Mouse (Mus musculus) heart, embryonic 16.5 days (tissue): ENCODE results near the gene Ncoa7. TPM values are rescaled to one million over a fixed set of nuclear protein-coding genes. Genes with fewer than 3 reads are reported as not detected.

Source experiments
- ATAC-seq: fragments of 200-750 bp; cut with Nextera tagmentation; replicated peaks from 2 replicates; pipeline ENCODE4 v1.8.0; 2017; ENCODE audit warnings: moderate number of reproducible peaks; ENCODE audit not compliant: insufficient read depth, low FRiP score; ENCODE audit errors: extremely low read depth
- H3K27ac ChIP-seq: fragments of 300-500 bp; sonication (generic); 2 replicates; pipeline ENCODE4 v1.5.1; 2014; ENCODE audit warnings: mild to moderate bottlenecking, low read length, control low read depth, moderate library complexity
- H3K27me3 ChIP-seq: fragments of 300-500 bp; sonication (generic); 2 replicates; pipeline ENCODE4 v1.6.1; 2014; ENCODE audit warnings: low read length, mixed read lengths; ENCODE audit not compliant: control insufficient read depth, insufficient read depth
- H3K36me3 ChIP-seq: fragments of 300-500 bp; sonication (generic); 2 replicates; pipeline ENCODE4 v1.6.1; 2014; ENCODE audit not compliant: control insufficient read depth, insufficient read depth
- H3K4me1 ChIP-seq: fragments of 300-500 bp; sonication (generic); 2 replicates; pipeline ENCODE4 v1.6.1; 2014; ENCODE audit warnings: low read length, mixed read lengths; ENCODE audit not compliant: control insufficient read depth, insufficient read depth
- H3K4me2 ChIP-seq: fragments of 300-500 bp; sonication (generic); 2 replicates; pipeline ENCODE4 v1.6.1; 2014; ENCODE audit warnings: low read depth, mild to moderate bottlenecking, control low read depth, low read length
- H3K4me3 ChIP-seq: fragments of 300-500 bp; sonication (generic); 2 replicates; pipeline ENCODE4 v1.5.1; 2014; ENCODE audit warnings: mild to moderate bottlenecking, control low read depth, low read length
- H3K9ac ChIP-seq: fragments of 300-500 bp; sonication (generic); 2 replicates; pipeline ENCODE4 v1.6.1; 2014; ENCODE audit warnings: low read length, control low read depth
- H3K9me3 ChIP-seq: fragments of 300-500 bp; sonication (generic); replicated peaks from 2 replicates; pipeline ENCODE4 v1.6.1; 2016; ENCODE audit warnings: low read length; ENCODE audit not compliant: control insufficient read depth
- WGBS: fragments of 180-500 bp; shearing (Covaris S2); extraction: QIAGEN DNeasy Blood & Tissue Kit; methylation state at CpG from one replicate; pipeline ENCODE4 v1.1.7; 2014; 5-methylcytosine and 5-hydroxymethylcytosine counted together
- polyA plus RNA-seq: library from polyadenylated mRNA; unstranded; fragments of >200 nt; fragmentation: Nextera tagmentation; extraction: Ambion mirVana; gene quantifications from 2 replicates; pipeline ENCODE4 v1.2.1, GENCODE M21; 2015

Ncoa7 gene
- polyA plus RNA-seq, 1 experiment from 2014 or later, result 7.7 TPM

DNA sequence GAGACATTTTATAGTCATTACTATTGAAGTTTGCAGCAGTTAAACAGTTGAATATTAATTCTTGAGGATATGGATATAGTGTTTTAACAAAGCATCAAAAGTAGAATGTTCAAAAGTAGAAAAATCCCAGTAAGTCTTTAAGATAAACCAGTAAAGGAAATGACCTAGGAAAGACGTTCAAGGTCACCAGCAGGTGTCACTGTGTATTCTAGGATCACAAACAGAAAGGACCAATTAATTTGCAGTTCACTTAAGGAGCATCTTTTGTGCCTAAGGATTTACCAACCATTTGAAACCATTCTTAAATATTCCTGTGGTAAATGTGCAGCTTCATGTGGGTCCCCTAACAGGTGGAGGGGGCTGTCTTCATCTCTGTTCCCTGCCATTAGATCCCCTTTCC, 35.1 kb upstream of the Ncoa7 start:
- Histone ChIP-seq H3K27ac (peak overlapping the region; percentile 72), H3K4me3 (peak overlapping the region; percentile 36)
- WGBS, result 6% methylated on average over 1 of the region's 1 CpGs

GRCm38 (mm10) chr10:30825049-30825448, 21.9 kb upstream of the Ncoa7 start:
- no peaks in the 10 kb centered on the region for H3K4me1 ChIP-seq

More for the DNA sequence above, 35.1 kb upstream of the Ncoa7 start:
- peak overlapping the region; percentile 61 for H3K9ac ChIP-seq
- H3K36me3 ChIP-seq, result peaks cover 26% of the 10 kb centered on the region; the same call in 1 of the 2 replicates
- no peaks in the 10 kb centered on the region for H3K9me3 ChIP-seq
- H3K27me3 ChIP-seq, result no peaks in the 10 kb centered on the region
- ATAC-seq, result no peak
- no peaks in the 10 kb centered on the region for H3K4me1 ChIP-seq
- peak overlapping the region; percentile 62 for H3K4me2 ChIP-seq

GRCm38 (mm10) chr10:30810967-30811293, 7.8 kb upstream of the Ncoa7 start:
- Histone ChIP-seq H3K9me3 (peaks cover 3% of the 10 kb centered on the region; the same call in 1 of the 2 replicates), H3K27ac (no peak overlapping the region), H3K27me3 (no peaks in the 10 kb centered on the region), H3K4me1 (no peaks in the 10 kb centered on the region), H3K4me3 (peak overlapping the region; percentile 61), H3K36me3 (no peaks in the 10 kb centered on the region), H3K9ac (peak overlapping the region; percentile 74), H3K4me2 (peak overlapping the region; percentile 65)
- ATAC-seq, result peak; percentile 92
- WGBS, result 6% methylated on average over 11 of the region's 11 CpGs

More at GRCm38 (mm10) chr10:30825049-30825448, 21.9 kb upstream of the Ncoa7 start:
- 8% methylated on average over 1 of the region's 1 CpGs for WGBS
- Histone ChIP-seq H3K27ac (no peak overlapping the region), H3K4me3 (no peak overlapping the region), H3K27me3 (no peaks in the 10 kb centered on the region), H3K9ac (no peak overlapping the region), H3K36me3 (no peaks in the 10 kb centered on the region), H3K9me3 (no peaks in the 10 kb centered on the region), H3K4me2 (no peak overlapping the region)
- ATAC-seq, result no peak

DNA sequence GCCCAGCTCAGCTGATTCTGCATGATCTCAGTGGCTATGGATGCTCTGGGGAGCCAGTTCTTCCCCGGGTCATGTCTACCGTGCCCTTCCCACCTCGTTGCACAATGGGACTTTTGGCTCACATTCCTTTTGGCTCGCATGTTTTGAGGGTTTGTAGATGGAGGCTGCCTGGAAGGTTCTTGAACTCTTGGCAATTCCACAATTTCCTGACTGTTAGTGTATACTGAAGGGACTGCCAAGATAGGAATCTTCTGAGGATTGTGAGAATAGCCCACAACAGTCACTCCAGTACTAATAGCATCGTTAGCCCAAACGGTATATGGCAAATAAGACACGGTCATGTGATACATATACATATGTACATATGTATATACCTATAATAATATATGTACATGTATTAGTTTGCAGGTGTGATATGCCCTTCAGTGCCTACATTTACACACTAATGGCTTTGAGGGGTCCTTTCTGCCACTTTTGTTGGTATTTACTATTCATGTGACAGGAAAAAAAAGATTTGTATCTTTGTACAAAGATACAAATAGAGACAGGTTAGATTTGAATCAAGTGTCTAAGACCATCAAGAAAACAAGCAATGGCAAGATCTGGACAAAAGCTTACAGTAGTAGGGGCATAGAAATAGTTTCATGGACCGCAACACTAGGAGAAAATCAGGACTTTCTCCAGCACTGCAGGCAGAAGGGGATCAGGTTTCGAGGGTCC, 7.3 kb upstream of the Ncoa7 start:
- H3K9me3 ChIP-seq, result peaks cover 3% of the 10 kb centered on the region; the same call in 1 of the 2 replicates
- H3K9ac ChIP-seq, result peak overlapping the region; percentile 74
- no peak overlapping the region for H3K27ac ChIP-seq
- no peak for ATAC-seq
- peak overlapping the region; percentile 65 for H3K4me2 ChIP-seq
- H3K4me3 ChIP-seq, result peak overlapping the region; percentile 61
- H3K4me1 ChIP-seq, result no peaks in the 10 kb centered on the region
- no peaks in the 10 kb centered on the region for H3K27me3 ChIP-seq
- 35% methylated on average over 9 of the region's 9 CpGs for WGBS
- H3K36me3 ChIP-seq, result no peaks in the 10 kb centered on the region

DNA sequence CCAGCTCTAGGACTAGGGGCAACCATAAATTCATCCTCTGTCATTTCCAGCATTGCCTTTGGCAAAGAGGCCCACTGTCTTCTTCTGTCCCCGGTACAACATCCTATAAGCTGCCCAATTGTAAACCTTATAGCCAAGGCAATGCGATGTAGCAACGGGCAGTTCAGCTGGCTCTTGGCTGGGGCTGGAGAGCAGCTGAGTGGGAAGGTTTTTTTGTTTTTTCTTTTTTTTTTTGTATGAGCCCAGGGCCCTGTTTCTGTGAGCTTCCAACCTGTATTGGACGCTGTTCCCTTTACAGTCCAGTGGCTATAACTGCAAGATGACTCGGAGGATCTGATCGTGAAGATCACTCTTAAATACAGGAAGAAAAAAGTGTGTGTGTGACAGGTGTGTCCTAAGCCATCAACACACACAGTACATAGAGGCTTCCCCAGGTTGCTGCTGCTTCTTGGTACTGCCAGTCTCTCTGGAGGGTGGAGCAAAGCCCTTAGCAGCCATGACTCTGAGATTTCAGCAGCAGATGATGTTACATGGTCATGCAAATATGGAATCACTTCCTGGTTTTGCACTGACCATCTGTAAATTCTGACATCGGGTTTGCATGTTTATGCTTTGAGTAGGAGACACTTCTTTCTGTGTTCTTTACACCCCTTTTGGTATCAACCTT, 594 bp upstream of the Ncoa7 start:
- peaks cover 8% of the 10 kb centered on the region; the same call in 1 of the 2 replicates for H3K4me1 ChIP-seq
- H3K27me3 ChIP-seq, result no peaks in the 10 kb centered on the region
- H3K4me3 ChIP-seq, result peak overlapping the region; percentile 96
- peak overlapping the region; percentile 89 for H3K27ac ChIP-seq
- H3K9ac ChIP-seq, result peak overlapping the region; percentile 82
- H3K36me3 ChIP-seq, result no peaks in the 10 kb centered on the region
- WGBS, result 39% methylated on average over 7 of the region's 7 CpGs
- H3K9me3 ChIP-seq, result no peaks in the 10 kb centered on the region
- ATAC-seq, result no peak
- H3K4me2 ChIP-seq, result peak overlapping the region; percentile 82

DNA sequence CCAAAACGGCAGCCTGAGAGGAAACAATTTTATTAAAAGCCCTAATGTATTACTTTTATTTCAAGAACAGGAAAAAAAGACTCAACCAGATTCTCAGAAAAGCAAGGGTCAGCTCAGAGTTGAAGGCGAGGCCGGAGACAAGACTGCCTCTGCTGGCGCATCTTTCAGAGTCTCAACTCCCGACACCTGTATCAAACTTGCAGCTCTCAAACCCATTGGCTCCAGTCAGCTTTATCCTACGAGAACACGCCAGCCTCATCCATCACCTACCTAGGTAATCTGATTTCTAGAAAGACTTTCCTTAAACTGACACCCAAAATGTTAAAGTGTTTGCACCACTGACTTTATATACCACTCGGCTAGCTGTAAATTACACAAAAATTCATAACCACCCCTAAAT, 1.1 kb downstream of the Ncoa7 start:
- Histone ChIP-seq H3K36me3 (no peaks in the 10 kb centered on the region), H3K4me2 (peak overlapping the region; percentile 82), H3K4me1 (peaks cover 8% of the 10 kb centered on the region; the same call in 1 of the 2 replicates), H3K27me3 (no peaks in the 10 kb centered on the region), H3K27ac (peak overlapping the region; percentile 89; the same call in 1 of the 2 replicates), H3K9me3 (no peaks in the 10 kb centered on the region), H3K4me3 (peak overlapping the region; percentile 96), H3K9ac (peak overlapping the region; percentile 82)
- ATAC-seq, result no peak
- WGBS, result 10% methylated on average over 8 of the region's 8 CpGs

GRCm38 (mm10) chr10:30799713-30800450, 3.2 kb downstream of the Ncoa7 start:
- Histone ChIP-seq H3K4me2 (no peak overlapping the region), H3K9me3 (no peaks in the 10 kb centered on the region; the same call in 1 of the 2 replicates), H3K36me3 (0 out of 2 replicates have a peak, but pooled peaks cover 3% of the 10 kb centered on the region), H3K27me3 (no peaks in the 10 kb centered on the region), H3K27ac (no peak overlapping the region), H3K4me1 (peaks cover 8% of the 10 kb centered on the region; the same call in 1 of the 2 replicates), H3K9ac (no peak overlapping the region), H3K4me3 (no peak overlapping the region)
- ATAC-seq, result no peak
- 93% methylated on average over 2 of the region's 2 CpGs for WGBS

- Histone ChIP-seq H3K4me1 (0 out of 2 replicates have a peak, but pooled peaks cover 1% of the 10 kb centered on the region), H3K36me3 (0 out of 2 replicates have a peak, but pooled peaks cover 5% of the 10 kb centered on the region), H3K4me3 (no peak overlapping the region), H3K27ac (no peak overlapping the region), H3K9me3 (peaks cover 3% of the 10 kb centered on the region; the same call in 1 of the 2 replicates), H3K27me3 (no peaks in the 10 kb centered on the region), H3K4me2 (no peak overlapping the region), H3K9ac (no peak overlapping the region)
- 81% methylated on average over 5 of the region's 5 CpGs for WGBS
- no peak for ATAC-seq
Measured at GRCm38 (mm10) chr10:30796469-30797261, 6.5 kb downstream of the Ncoa7 start.
